Comparison of ENCODE assay signal across 17 mouse cellular contexts in the genomic region with DNA sequence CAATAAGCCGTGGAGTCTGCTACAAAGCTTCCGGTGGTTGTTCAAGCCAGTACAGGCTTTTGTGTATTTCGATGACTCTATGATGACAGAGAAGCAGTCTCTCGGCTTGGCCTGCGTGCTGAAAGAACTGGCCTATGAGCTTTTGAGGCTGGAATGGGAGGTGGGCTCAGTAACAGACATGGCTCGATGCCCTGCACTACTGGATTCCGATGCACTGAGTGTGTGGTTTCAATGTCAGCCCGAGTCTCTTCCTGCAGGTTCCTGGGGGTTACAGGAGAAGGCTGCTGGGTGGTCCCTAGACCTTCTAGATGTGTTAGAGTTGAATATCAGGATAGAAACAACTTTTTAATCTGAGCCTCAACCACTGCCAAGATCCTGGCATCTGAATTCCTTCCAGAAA. TPM values are rescaled to one million over a fixed set of nuclear protein-coding genes. Genes with fewer than 3 reads are reported as not detected.
A peak's percentile ranks its signal among the peaks of the same experiment; 100 is the strongest.
DNase-seq lines count a peak whose midpoint lies in the region; ATAC-seq lines count a peak whose summit lies in the region.
"Had no signal": no experiment of that assay in that cellular context is flagged by ENCODE, and none has a peak within 500 bp of the region (broad histone marks: within the 10 kb centered on the region; RNA-seq: fewer than 3 reads in every experiment).

No protein-coding gene starts in this region.

- no peak overlapping the region for H3K9ac ChIP-seq in kidney, embryonic 15.5 days

- peaks cover 28% of the 10 kb centered on the region for H3K4me1 ChIP-seq in kidney, embryonic 15.5 days

- no peaks in the 10 kb centered on the region for H3K9me3 ChIP-seq in kidney, embryonic 15.5 days (replicated peaks)

- 65% methylated on average over 8 of the region's 8 CpGs for WGBS in kidney, embryonic 15.5 days

- no peak for ATAC-seq in kidney, embryonic 15.5 days (replicated peaks; ENCODE audit: low FRiP score)
- no peak for ATAC-seq in inflammation-experienced regulatory T-cells, adult 6 months

- H3K4me2 ChIP-seq in kidney, embryonic 15.5 days = no peak overlapping the region

- H3K27me3 ChIP-seq in kidney, embryonic 15.5 days = no peaks in the 10 kb centered on the region

- DNase-seq in adrenal gland, adult (ENCODE audit: inconsistent age in 2 of 2, low spot score in 1 of 2) = peak; percentile 6 to 25
- DNase-seq in adrenal gland, postnatal 4 days (ENCODE audit: low spot score in 2 of 2) = no peak
- no peak for DNase-seq in kidney, adult 11 months
- DNase-seq in urinary bladder, postnatal 14 days (ENCODE audit: low spot score) = peak; percentile 5
- DNase-seq in urinary bladder, postnatal 36 days (ENCODE audit: low spot score in 2 of 2) = no peak
- DNase-seq in right cerebral cortex, postnatal 14 days = no peak
- DNase-seq: kidney, postnatal 10 days; layer of hippocampus, adult 9-11 months; thymus, adult 2 months had no signal

- H3K36me3 ChIP-seq in kidney, embryonic 15.5 days = no peaks in the 10 kb centered on the region

- H3K27ac ChIP-seq in kidney, embryonic 15.5 days = peak overlapping the region; percentile 22; the same call in 1 of the 2 replicates

- H3K4me3 ChIP-seq in kidney, embryonic 15.5 days (replicated peaks) = no peak overlapping the region

RNA-seq across cellular contexts. Expression of a gene that starts 53.2 kb away (rescaled TPM):
- total RNA-seq in adrenal gland, postnatal 4 days (2021) = not detected
- not detected in 2 replicates for polyA plus RNA-seq in kidney, embryonic 15.5 days (2015; fragmentation: Nextera tagmentation; extraction: Ambion mirVana)
- polyA plus RNA-seq in inflammation-experienced regulatory T-cells, adult 6 months (2017; shearing (Covaris generic)) = not detected
- total RNA-seq: granulocyte monocyte progenitor cell, adult 5-6 weeks; hematopoietic stem cell, adult 5-6 weeks; liver, adult 2 months had no signal
- polyA plus RNA-seq: heart, embryonic 14.5 days; intestine, embryonic 14.5 days; liver, adult 2 months; neural tube, embryonic 14.5 days; thymus, adult 2 months had no signal

Comparison
In these comparisons a context has a peak if more than half of its experiments do, and no peak if none do; other contexts are left out.
1. DNase-seq: peak in adrenal gland, adult (2 of 2) and urinary bladder, postnatal 14 days (single experiment); none in adrenal gland, postnatal 4 days (0 of 2), kidney, adult 11 months (single experiment), urinary bladder, postnatal 36 days (0 of 2) and right cerebral cortex, postnatal 14 days (single experiment).